Mouse (Mus musculus): ENCODE data around the gene Spo11.
A peak's percentile ranks its signal among the peaks of the same experiment; 100 is the strongest.

DNA sequence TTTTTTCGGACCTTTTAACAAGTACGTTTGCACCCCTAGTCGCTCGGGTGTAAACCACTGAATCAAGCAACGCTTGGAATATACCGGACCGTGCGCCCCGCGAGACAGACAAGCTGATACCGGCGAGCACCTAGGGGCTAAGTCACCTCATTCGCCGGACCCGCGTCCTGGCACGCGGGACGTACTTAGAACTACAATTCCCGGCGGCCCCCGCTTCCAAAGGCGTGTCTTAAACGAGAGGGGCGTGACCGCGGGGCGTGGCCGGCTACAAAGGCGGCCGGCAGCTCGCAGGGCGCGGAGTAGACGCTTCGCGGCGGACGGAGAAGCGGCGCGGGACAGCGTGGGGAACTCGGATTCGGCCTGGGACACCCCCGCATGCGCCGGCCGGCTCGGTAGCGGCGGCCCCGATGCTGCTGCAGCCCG, 44.1 kb downstream of the Spo11 start:
- TF ChIP-seq CTCF (IDR thresholded peaks at IDR 0.05; ENCODE audit: control insufficient read depth, insufficient read depth, insufficient read length) (no peak), MAX (IDR thresholded peaks at IDR 0.05) (peak; percentile 19), CEBPB (IDR thresholded peaks at IDR 0.05; ENCODE audit: low read depth) (no peak)

All from C2C12 (cell line).